8 mouse cellular contexts compared by ENCODE assay signal in genomic region chr14:27029771-27030173, GRCm38 (mm10). TPM values are rescaled to one million over a fixed set of nuclear protein-coding genes. Genes with fewer than 3 reads are reported as not detected.
DNase-seq lines count a peak whose midpoint lies in the region; ATAC-seq and TF ChIP-seq lines count a peak whose summit lies in the region.

No protein-coding gene starts in this region.

- peaks cover 6% of the 10 kb centered on the region; the same call in 1 of the 2 replicates for H3K4me1 ChIP-seq in forebrain, embryonic 10.5 days
- H3K4me1 ChIP-seq in hindbrain, embryonic 12.5 days, result 0 out of 2 replicates have a peak, but pooled peaks cover 3% of the 10 kb centered on the region
- no peaks in the 10 kb centered on the region for H3K4me1 ChIP-seq in small intestine, adult 2 months (ENCODE audit: control insufficient read depth, insufficient read depth, insufficient read length, low read length)

- H3K36me3 ChIP-seq in forebrain, embryonic 10.5 days (replicated peaks), result no peaks in the 10 kb centered on the region
- H3K36me3 ChIP-seq in hindbrain, embryonic 12.5 days, result no peaks in the 10 kb centered on the region
- H3K36me3 ChIP-seq in small intestine, adult 2 months (ENCODE audit: control insufficient read depth, insufficient read depth, low read length), result no peaks in the 10 kb centered on the region

- H3K27ac ChIP-seq in forebrain, embryonic 10.5 days, result peak overlapping the region; percentile 58; the same call in 1 of the 2 replicates
- peak overlapping the region; percentile 18; the same call in 1 of the 2 replicates for H3K27ac ChIP-seq in hindbrain, embryonic 12.5 days
- H3K27ac ChIP-seq in small intestine, adult 2 months (ENCODE audit: insufficient read depth, low read depth, low read length), result no peak overlapping the region

- no peaks in the 10 kb centered on the region for H3K9me3 ChIP-seq in forebrain, embryonic 10.5 days
- H3K9me3 ChIP-seq in hindbrain, embryonic 12.5 days (replicated peaks), result no peaks in the 10 kb centered on the region

- no peaks in the 10 kb centered on the region for H3K27me3 ChIP-seq in forebrain, embryonic 10.5 days (ENCODE audit: poor library complexity, severe bottlenecking)
- no peaks in the 10 kb centered on the region for H3K27me3 ChIP-seq in hindbrain, embryonic 12.5 days
- H3K27me3 ChIP-seq in small intestine, adult 2 months (ENCODE audit: control insufficient read depth, insufficient read depth, low read length), result no peaks in the 10 kb centered on the region

- DNase-seq in gastrocnemius, adult 18-20 months (ENCODE audit: low spot score), result peak; percentile 52
- no peak for DNase-seq in gastrocnemius, postnatal 10 days
- peak; percentile 95 for DNase-seq in brain, embryonic 14.5 days (ENCODE audit: low read depth)
- peak; percentile 58 for DNase-seq in forebrain, embryonic 10.5 days (ENCODE audit: extremely low spot score, low spot score)
- peak; percentile 21 to 78 for DNase-seq in layer of hippocampus, postnatal 14 days (ENCODE audit: low spot score in 2 of 2)
- DNase-seq in mesoderm, embryonic 11.5 days (ENCODE audit: low read depth, low spot score), result peak; percentile 88

- H3K4me3 ChIP-seq in forebrain, embryonic 10.5 days, result no peak overlapping the region
- no peak overlapping the region for H3K4me3 ChIP-seq in hindbrain, embryonic 12.5 days
- H3K4me3 ChIP-seq in small intestine, adult 2 months (ENCODE audit: low read depth, low read length), result no peak overlapping the region

- TF ChIP-seq POLR2A in brain, embryonic 14.5 days (IDR thresholded peaks at IDR 0.05; ENCODE audit: borderline replicate concordance, extremely low read depth, insufficient read depth, insufficient read length, poor library complexity, severe bottlenecking), result no peak
- no peak for TF ChIP-seq POLR2A in small intestine, adult 2 months (IDR thresholded peaks at IDR 0.05; ENCODE audit: low read depth, low read length)

- peak overlapping the region; percentile 26; the same call in 1 of the 2 replicates for H3K4me2 ChIP-seq in hindbrain, embryonic 12.5 days (replicated peaks)

- no peak overlapping the region for H3K9ac ChIP-seq in hindbrain, embryonic 12.5 days

- WGBS in forebrain, embryonic 10.5 days, result 6% methylated on average over 15 of the region's 15 CpGs
- WGBS in hindbrain, embryonic 12.5 days, result 3% methylated on average over 15 of the region's 15 CpGs
- WGBS in small intestine, adult 2 months, result 3% methylated on average over 15 of the region's 15 CpGs

- peak; percentile 32; the same call in 1 of the 2 replicates for ATAC-seq in hindbrain, embryonic 12.5 days (ENCODE audit: low FRiP score)

- TF ChIP-seq CTCF in brain, embryonic 14.5 days (IDR thresholded peaks at IDR 0.05; ENCODE audit: borderline replicate concordance, extremely low read depth, insufficient read depth, insufficient read length), result peak; percentile 89
- TF ChIP-seq CTCF in small intestine, adult 2 months (IDR thresholded peaks at IDR 0.05; ENCODE audit: extremely low read depth, insufficient read length, insufficient replicate concordance, low read depth, low read length), result peak; percentile 63; the same call in 1 of the 2 replicates

RNA-seq across cellular contexts. Expression of gene Il17rd, which starts 9.0 kb away (rescaled TPM):
- total RNA-seq in gastrocnemius, adult 18-20 months (2021), result 1 to 10 TPM; 2.0 to 2.2 TPM
- 1 to 10 TPM; 6.5 to 7.1 TPM for total RNA-seq in gastrocnemius, postnatal 10 days (2021)
- 4.7 and 7.4 TPM in 2 replicates for polyA plus RNA-seq in brain, embryonic 14.5 days (2012; rRNA removed)
- polyA plus RNA-seq in forebrain, embryonic 10.5 days (2016; fragmentation: Nextera tagmentation; extraction: Ambion mirVana), result 7.4 and 9.6 TPM in 2 replicates
- 7.6 and 8.6 TPM in 2 replicates for polyA plus RNA-seq in hindbrain, embryonic 12.5 days (2016; fragmentation: Nextera tagmentation; extraction: Ambion mirVana)
- total RNA-seq in layer of hippocampus, postnatal 14 days (2021), result 1 to 10 TPM; 3.9 to 4.3 TPM
- 0.94 and 1.8 TPM in 2 replicates for polyA plus RNA-seq in small intestine, adult 2 months (2012; rRNA removed)

RNA-seq across cellular contexts. Expression of gene Hesx1, which starts 35.6 kb away (rescaled TPM):
- not detected for total RNA-seq in gastrocnemius, adult 18-20 months (2021)
- total RNA-seq in gastrocnemius, postnatal 10 days (2021), result not detected
- polyA plus RNA-seq in brain, embryonic 14.5 days (2012; rRNA removed), result 0.22 TPM in 1 of 2 replicates, not detected in the other
- polyA plus RNA-seq in forebrain, embryonic 10.5 days (2016; fragmentation: Nextera tagmentation; extraction: Ambion mirVana), result 0.80 and 1.3 TPM in 2 replicates
- 0.23 TPM in 1 of 2 replicates, not detected in the other for polyA plus RNA-seq in hindbrain, embryonic 12.5 days (2016; fragmentation: Nextera tagmentation; extraction: Ambion mirVana)
- total RNA-seq in layer of hippocampus, postnatal 14 days (2021), result not detected
- polyA plus RNA-seq in small intestine, adult 2 months (2012; rRNA removed), result not detected in 2 replicates

RNA-seq across cellular contexts. Expression of gene Appl1, which starts 58.7 kb away (rescaled TPM):
- total RNA-seq in gastrocnemius, adult 18-20 months (2021), result 10 to 100 TPM; 17.2 to 17.7 TPM
- total RNA-seq in gastrocnemius, postnatal 10 days (2021), result 10 to 100 TPM; 19.0 to 28.3 TPM
- polyA plus RNA-seq in brain, embryonic 14.5 days (2012; rRNA removed), result 31.5 and 32.1 TPM in 2 replicates
- 31.1 and 33.8 TPM in 2 replicates for polyA plus RNA-seq in forebrain, embryonic 10.5 days (2016; fragmentation: Nextera tagmentation; extraction: Ambion mirVana)
- 50.6 and 54.6 TPM in 2 replicates for polyA plus RNA-seq in hindbrain, embryonic 12.5 days (2016; fragmentation: Nextera tagmentation; extraction: Ambion mirVana)
- total RNA-seq in layer of hippocampus, postnatal 14 days (2021), result 10 to 100 TPM; 58.3 to 61.3 TPM
- polyA plus RNA-seq in small intestine, adult 2 months (2012; rRNA removed), result 0.44 and 1.3 TPM in 2 replicates

Comparison
In these comparisons a context has a peak if more than half of its experiments do, and no peak if none do; other contexts are left out.
1. RNA of gene Appl1, which starts 58.7 kb away (polyA plus RNA-seq): 50.6 to 54.6 TPM in hindbrain, embryonic 12.5 days, 31.1 to 33.8 TPM in forebrain, embryonic 10.5 days and 31.5 to 32.1 TPM in brain, embryonic 14.5 days; 0.44 to 1.3 TPM in small intestine, adult 2 months; every median in the first group is over 10 times any median in the second.